Mouse (Mus musculus) limb, embryonic 13.5 days (tissue): ENCODE measurements at regions not wholly inside any gene's neighbourhood (a gene's known extent, or its start where the extent isn't known, plus 50 kb on each side); places are given as distances from the start of the nearest gene placed in this dataset.
A peak's percentile ranks its signal among the peaks of the same experiment; 100 is the strongest.

Source experiments
- ATAC-seq: fragments of 200-750 bp; cut with Nextera tagmentation; 2 replicates; pipeline ENCODE4 v1.8.0; 2017; ENCODE audit warnings: low read depth, moderate number of reproducible peaks, moderate TSS enrichment; ENCODE audit not compliant: low FRiP score
- H3K27ac ChIP-seq: fragments of 300-500 bp; sonication (generic); 2 replicates; pipeline ENCODE4 v1.5.1; 2015; ENCODE audit warnings: inconsistent platforms, mild to moderate bottlenecking, moderate library complexity
- H3K27me3 ChIP-seq: fragments of 300-500 bp; sonication (generic); 2 replicates; pipeline ENCODE4 v1.6.1; 2015; ENCODE audit warnings: mild to moderate bottlenecking, inconsistent platforms
- H3K36me3 ChIP-seq: fragments of 300-500 bp; sonication (generic); 2 replicates; pipeline ENCODE4 v1.6.1; 2015; ENCODE audit warnings: inconsistent platforms, mild to moderate bottlenecking, moderate library complexity
- H3K4me1 ChIP-seq: fragments of 300-500 bp; sonication (generic); 2 replicates; pipeline ENCODE4 v1.6.1; 2015; ENCODE audit warnings: inconsistent platforms
- H3K4me2 ChIP-seq: fragments of 300-500 bp; sonication (generic); replicated peaks from 2 replicates; pipeline ENCODE4 v1.6.1; 2015; ENCODE audit warnings: inconsistent platforms, mild to moderate bottlenecking, moderate library complexity
- H3K4me3 ChIP-seq: fragments of 300-500 bp; sonication (generic); 2 replicates; pipeline ENCODE4 v1.5.1; 2015; ENCODE audit warnings: moderate library complexity, mild to moderate bottlenecking, inconsistent platforms
- H3K9ac ChIP-seq: fragments of 300-500 bp; sonication (generic); 2 replicates; pipeline ENCODE4 v1.6.1; 2015; ENCODE audit warnings: mild to moderate bottlenecking, inconsistent platforms
- H3K9me3 ChIP-seq: fragments of 300-500 bp; sonication (generic); 2 replicates; pipeline ENCODE4 v1.6.1; 2016; ENCODE audit warnings: inconsistent platforms
- WGBS: fragments of 180-500 bp; shearing (Covaris S2); methylation state at CpG from one replicate; pipeline ENCODE4 v1.1.7; 2015; 5-methylcytosine and 5-hydroxymethylcytosine counted together

- Histone ChIP-seq H3K4me1 (no peaks in the 10 kb centered on the region; the same call in 1 of the 2 replicates), H3K27me3 (no peaks in the 10 kb centered on the region), H3K27ac (no peak overlapping the region), H3K9me3 (no peaks in the 10 kb centered on the region), H3K9ac (no peak overlapping the region), H3K4me2 (no peak overlapping the region), H3K4me3 (no peak overlapping the region), H3K36me3 (no peaks in the 10 kb centered on the region)
- WGBS: 72% methylated on average over 9 of the region's 9 CpGs
- no peak for ATAC-seq
Measured at GRCm38 (mm10) chr6:17198876-17199275, 82.1 kb upstream of the Cav2 start.

DNA sequence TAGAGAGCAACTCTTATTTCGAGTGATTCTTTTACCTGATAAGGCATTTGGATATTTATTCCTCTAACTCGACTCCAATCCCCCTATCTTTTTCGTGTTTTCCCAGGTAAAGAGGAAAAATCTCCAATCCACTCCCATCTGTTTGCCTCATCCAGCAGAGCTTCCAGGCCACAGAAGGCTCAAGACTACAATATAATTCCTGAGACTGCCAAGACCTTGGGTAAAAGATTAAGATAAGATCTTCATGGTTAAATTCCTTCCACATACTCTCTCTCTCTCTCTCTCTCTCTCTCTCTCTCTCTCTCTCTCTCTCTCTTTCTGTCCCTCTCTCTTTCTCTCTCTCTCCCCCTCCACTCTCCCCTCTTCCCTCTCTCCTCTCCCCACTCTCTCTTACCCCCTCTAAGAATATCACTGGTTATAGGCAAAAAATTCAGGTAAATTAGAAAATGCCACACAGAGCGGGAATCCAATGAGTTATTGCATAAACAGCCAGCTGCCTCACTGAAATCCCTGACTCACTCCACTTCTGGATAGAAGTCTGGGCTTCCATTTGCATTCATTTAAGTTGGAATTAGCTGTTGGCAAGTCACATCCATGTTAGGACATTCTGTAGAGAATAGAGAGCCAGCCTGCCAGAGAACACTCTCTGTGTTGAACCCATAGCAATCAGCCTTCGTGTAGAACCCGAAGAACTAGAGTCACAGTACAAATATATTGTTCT is 78.9 kb upstream of the Cav2 start:
- H3K9me3 ChIP-seq: no peaks in the 10 kb centered on the region
- H3K27me3 ChIP-seq: no peaks in the 10 kb centered on the region
- no peak overlapping the region for H3K4me2 ChIP-seq
- H3K36me3 ChIP-seq: no peaks in the 10 kb centered on the region
- no peaks in the 10 kb centered on the region; the same call in 1 of the 2 replicates for H3K4me1 ChIP-seq
- H3K4me3 ChIP-seq: no peak overlapping the region
- H3K9ac ChIP-seq: no peak overlapping the region
- H3K27ac ChIP-seq: no peak overlapping the region
- 78% methylated on average over 6 of the region's 6 CpGs for WGBS
- ATAC-seq: no peak

DNA sequence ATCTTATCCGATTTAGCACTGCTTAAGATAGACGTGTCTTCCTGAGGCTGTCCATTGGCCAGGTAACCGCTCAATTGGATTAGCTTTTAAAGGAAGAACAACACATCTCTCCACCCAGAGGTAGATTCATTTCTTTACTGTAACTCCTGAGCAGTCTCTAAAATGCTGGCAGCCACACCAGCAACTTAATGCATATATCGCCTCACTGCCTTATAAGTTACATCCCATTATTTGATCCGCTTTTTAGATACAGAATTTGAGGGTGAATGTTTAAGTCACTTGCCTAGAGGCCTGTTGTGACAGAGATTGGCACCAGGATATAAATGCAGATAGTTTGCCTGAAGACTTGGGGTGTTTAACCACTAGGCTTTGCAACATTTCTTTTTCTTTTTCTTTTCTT is 77.7 kb upstream of the Cav2 start:
- no peaks in the 10 kb centered on the region; the same call in 1 of the 2 replicates for H3K4me1 ChIP-seq
- 97% methylated on average over 5 of the region's 5 CpGs for WGBS
- ATAC-seq: no peak
- H3K27ac ChIP-seq: no peak overlapping the region
- H3K36me3 ChIP-seq: no peaks in the 10 kb centered on the region
- no peak overlapping the region for H3K9ac ChIP-seq
- no peaks in the 10 kb centered on the region for H3K9me3 ChIP-seq
- no peaks in the 10 kb centered on the region for H3K27me3 ChIP-seq
- H3K4me2 ChIP-seq: no peak overlapping the region
- H3K4me3 ChIP-seq: no peak overlapping the region

DNA sequence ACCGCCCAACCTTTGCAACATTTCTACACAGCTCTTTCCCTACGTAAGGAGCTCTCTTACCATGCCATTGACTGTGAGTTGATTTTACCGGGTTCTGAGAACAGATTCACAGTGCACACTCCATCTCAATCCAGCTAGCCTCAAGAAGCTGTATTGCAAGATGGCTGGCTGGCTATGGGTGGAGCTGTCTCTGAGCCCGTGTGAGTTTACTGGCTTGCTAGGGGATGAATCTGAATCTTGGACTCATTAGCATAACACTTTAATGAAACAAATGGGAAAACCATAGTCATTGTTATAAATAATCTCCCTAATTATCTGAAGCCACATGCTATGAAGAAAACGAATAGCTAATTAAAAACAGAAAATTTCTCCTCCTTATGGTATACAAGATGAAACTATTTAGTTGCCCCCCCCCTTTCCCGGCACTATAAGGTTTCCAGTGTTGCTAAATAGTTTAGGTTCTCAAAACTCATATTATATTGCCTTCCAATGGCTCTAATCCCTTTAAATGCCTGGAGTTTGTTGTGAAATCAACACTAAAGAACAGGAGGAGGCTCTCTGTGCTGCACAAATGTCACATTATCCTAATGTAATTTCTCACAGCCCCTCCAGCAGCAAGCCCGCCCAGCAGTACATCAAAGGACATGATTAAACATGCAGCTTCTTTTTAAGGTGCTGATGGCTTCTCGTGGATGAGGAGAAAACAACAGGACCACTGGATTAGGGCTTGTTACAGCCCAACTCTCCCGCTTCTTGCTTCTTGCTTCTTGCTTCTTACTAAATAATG is 76.9 kb upstream of the Cav2 start:
- Histone ChIP-seq H3K36me3 (no peaks in the 10 kb centered on the region), H3K27me3 (no peaks in the 10 kb centered on the region), H3K27ac (no peak overlapping the region), H3K9me3 (no peaks in the 10 kb centered on the region), H3K4me3 (no peak overlapping the region), H3K4me1 (no peaks in the 10 kb centered on the region), H3K9ac (no peak overlapping the region), H3K4me2 (no peak overlapping the region)
- ATAC-seq: no peak; the same call in 1 of the 2 replicates
- 57% methylated on average over 9 of the region's 9 CpGs for WGBS

DNA sequence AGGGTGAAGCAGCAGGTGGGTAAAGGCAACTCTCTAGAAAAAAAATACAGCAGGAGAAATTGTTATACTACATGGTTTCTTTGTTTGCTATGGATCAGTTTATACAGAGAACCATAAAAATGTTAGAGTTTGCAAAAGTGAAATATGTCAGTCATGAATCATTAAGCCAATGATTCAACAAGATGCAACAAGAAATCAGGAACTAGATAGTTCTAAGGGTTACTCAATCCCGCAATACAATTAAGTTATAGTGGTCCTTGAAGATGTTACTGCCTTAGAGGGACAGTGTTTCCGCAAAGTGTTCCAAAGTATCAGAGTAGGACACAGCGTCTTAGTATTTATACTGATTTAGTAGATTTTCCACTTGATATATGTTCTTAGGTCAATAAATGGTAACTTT is 74.1 kb upstream of the Cav2 start:
- Histone ChIP-seq H3K4me1 (no peaks in the 10 kb centered on the region), H3K27ac (no peak overlapping the region), H3K27me3 (no peaks in the 10 kb centered on the region), H3K4me3 (no peak overlapping the region), H3K9me3 (no peaks in the 10 kb centered on the region), H3K9ac (no peak overlapping the region), H3K4me2 (no peak overlapping the region), H3K36me3 (no peaks in the 10 kb centered on the region)
- 92% methylated on average over 3 of the region's 3 CpGs for WGBS
- no peak for ATAC-seq

DNA sequence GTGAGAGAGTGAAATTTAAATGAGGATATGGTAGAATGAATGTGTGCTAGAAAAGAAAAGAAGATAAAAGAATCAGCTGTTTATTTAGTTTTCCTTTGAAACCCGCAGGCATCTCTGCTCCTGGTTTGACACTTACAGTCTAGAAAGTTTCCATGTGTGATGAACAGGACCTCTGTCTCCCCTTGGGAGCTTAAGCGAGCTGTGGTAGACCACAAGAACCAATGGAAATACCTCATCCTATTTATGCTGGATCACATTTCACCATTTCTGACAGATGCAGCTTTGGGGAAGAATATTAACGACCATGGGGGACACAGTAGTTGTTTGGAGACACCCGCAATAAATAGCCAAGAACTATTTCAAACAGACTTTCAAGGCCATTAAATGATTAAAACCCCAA is 71.2 kb upstream of the Cav2 start:
- H3K27ac ChIP-seq: no peak overlapping the region
- no peak overlapping the region for H3K9ac ChIP-seq
- H3K36me3 ChIP-seq: no peaks in the 10 kb centered on the region
- no peak overlapping the region for H3K4me2 ChIP-seq
- no peaks in the 10 kb centered on the region for H3K4me1 ChIP-seq
- 0 out of 2 replicates have a peak, but pooled peaks have one; percentile 19 for ATAC-seq
- no peaks in the 10 kb centered on the region for H3K9me3 ChIP-seq
- H3K27me3 ChIP-seq: no peaks in the 10 kb centered on the region
- no peak overlapping the region for H3K4me3 ChIP-seq
- WGBS: 39% methylated on average over 4 of the region's 4 CpGs

GRCm38 (mm10) chr6:17211346-17211745 is 69.6 kb upstream of the Cav2 start:
- no peak for ATAC-seq

GRCm38 (mm10) chr6:17214774-17215173 is 66.2 kb upstream of the Cav2 start:
- H3K27me3 ChIP-seq: no peaks in the 10 kb centered on the region
- no peak overlapping the region for H3K4me3 ChIP-seq
- no peak overlapping the region for H3K4me2 ChIP-seq
- H3K4me1 ChIP-seq: no peaks in the 10 kb centered on the region
- H3K9ac ChIP-seq: no peak overlapping the region
- no peak overlapping the region for H3K27ac ChIP-seq
- ATAC-seq: no peak
- no peaks in the 10 kb centered on the region for H3K9me3 ChIP-seq
- no peaks in the 10 kb centered on the region for H3K36me3 ChIP-seq
- WGBS: 71% methylated on average over 9 of the region's 9 CpGs

More at GRCm38 (mm10) chr6:17211346-17211745, 69.6 kb upstream of the Cav2 start:
- no peak overlapping the region for H3K4me3 ChIP-seq
- no peaks in the 10 kb centered on the region for H3K27me3 ChIP-seq
- no peak overlapping the region for H3K4me2 ChIP-seq
- no peak overlapping the region for H3K9ac ChIP-seq
- 61% methylated on average over 5 of the region's 5 CpGs for WGBS
- no peak overlapping the region for H3K27ac ChIP-seq
- no peaks in the 10 kb centered on the region for H3K4me1 ChIP-seq
- no peaks in the 10 kb centered on the region for H3K9me3 ChIP-seq
- H3K36me3 ChIP-seq: no peaks in the 10 kb centered on the region

DNA sequence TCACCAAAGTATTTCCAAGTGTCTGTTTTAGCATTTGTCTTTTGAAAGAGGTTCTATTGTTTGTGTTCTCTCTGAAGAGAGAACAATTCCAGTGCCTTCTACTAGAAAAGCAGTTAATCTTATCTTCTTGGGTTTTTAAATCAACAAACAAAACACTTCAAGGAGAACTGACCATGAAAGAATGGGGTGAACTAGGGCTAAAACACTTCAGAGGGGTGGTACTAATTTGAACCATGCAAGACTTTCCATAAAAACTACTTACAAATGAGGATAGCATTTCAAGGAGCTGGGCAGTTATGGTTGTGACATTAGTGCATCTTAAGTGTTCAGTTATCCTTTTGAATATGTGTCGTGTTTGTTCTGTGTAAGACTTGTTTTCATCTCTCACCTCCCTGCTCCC is 64.5 kb upstream of the Cav2 start:
- no peaks in the 10 kb centered on the region for H3K4me1 ChIP-seq
- H3K9me3 ChIP-seq: no peaks in the 10 kb centered on the region
- no peaks in the 10 kb centered on the region for H3K27me3 ChIP-seq
- no peak overlapping the region for H3K9ac ChIP-seq
- no peak for ATAC-seq
- H3K27ac ChIP-seq: no peak overlapping the region
- no peak overlapping the region for H3K4me3 ChIP-seq
- H3K4me2 ChIP-seq: no peak overlapping the region
- no peaks in the 10 kb centered on the region for H3K36me3 ChIP-seq
- 76% methylated on average over 1 of the region's 1 CpGs for whole genome bisulfite sequencing

GRCm38 (mm10) chr6:17223744-17224143 is 57.2 kb upstream of the Cav2 start:
- Histone ChIP-seq H3K4me2 (no peak overlapping the region), H3K9ac (no peak overlapping the region), H3K36me3 (no peaks in the 10 kb centered on the region), H3K4me1 (no peaks in the 10 kb centered on the region), H3K4me3 (no peak overlapping the region), H3K9me3 (peaks cover 5% of the 10 kb centered on the region; the same call in 1 of the 2 replicates), H3K27ac (no peak overlapping the region), H3K27me3 (no peaks in the 10 kb centered on the region)
- whole genome bisulfite sequencing: 87% methylated on average over 2 of the region's 2 CpGs
- ATAC-seq: no peak

GRCm38 (mm10) chr6:17224852-17225251 is 56.1 kb upstream of the Cav2 start:
- Histone ChIP-seq H3K4me3 (no peak overlapping the region), H3K4me2 (no peak overlapping the region), H3K27ac (no peak overlapping the region), H3K36me3 (no peaks in the 10 kb centered on the region), H3K9me3 (peaks cover 5% of the 10 kb centered on the region; the same call in 1 of the 2 replicates), H3K9ac (no peak overlapping the region), H3K4me1 (no peaks in the 10 kb centered on the region), H3K27me3 (no peaks in the 10 kb centered on the region)
- ATAC-seq: no peak
- WGBS: 72% methylated on average over 5 of the region's 5 CpGs

- ATAC-seq: no peak
- WGBS: 79% methylated on average over 6 of the region's 6 CpGs
- H3K36me3 ChIP-seq: no peaks in the 10 kb centered on the region
- no peak overlapping the region for H3K4me2 ChIP-seq
- peaks cover 5% of the 10 kb centered on the region; the same call in 1 of the 2 replicates for H3K9me3 ChIP-seq
- H3K4me3 ChIP-seq: no peak overlapping the region
- H3K4me1 ChIP-seq: no peaks in the 10 kb centered on the region
- no peak overlapping the region for H3K9ac ChIP-seq
- no peaks in the 10 kb centered on the region for H3K27me3 ChIP-seq
- no peak overlapping the region for H3K27ac ChIP-seq
Measured at GRCm38 (mm10) chr6:17226483-17226882, 54.5 kb upstream of the Cav2 start.
